Mouse (Mus musculus): Measurements from ENCODE around the gene Gmppa. TPM values are rescaled to one million over a fixed set of nuclear protein-coding genes. Genes with fewer than 3 reads are reported as not detected.

The Gmppa gene
- total RNA-seq, 2 experiments from 2014 or later: 39.7 to 40.1 TPM

GRCm38 (mm10) chr1:75449377-75450135 lies 13.8 kb downstream of the Gmppa start:
- intact Hi-C loops (cut with DNase I): loop anchor here (5.0 kb wide), 1 partner anchor 107 kb away; no protein-coding TSS in a partner anchor
- no peak for DNase-seq

DNA sequence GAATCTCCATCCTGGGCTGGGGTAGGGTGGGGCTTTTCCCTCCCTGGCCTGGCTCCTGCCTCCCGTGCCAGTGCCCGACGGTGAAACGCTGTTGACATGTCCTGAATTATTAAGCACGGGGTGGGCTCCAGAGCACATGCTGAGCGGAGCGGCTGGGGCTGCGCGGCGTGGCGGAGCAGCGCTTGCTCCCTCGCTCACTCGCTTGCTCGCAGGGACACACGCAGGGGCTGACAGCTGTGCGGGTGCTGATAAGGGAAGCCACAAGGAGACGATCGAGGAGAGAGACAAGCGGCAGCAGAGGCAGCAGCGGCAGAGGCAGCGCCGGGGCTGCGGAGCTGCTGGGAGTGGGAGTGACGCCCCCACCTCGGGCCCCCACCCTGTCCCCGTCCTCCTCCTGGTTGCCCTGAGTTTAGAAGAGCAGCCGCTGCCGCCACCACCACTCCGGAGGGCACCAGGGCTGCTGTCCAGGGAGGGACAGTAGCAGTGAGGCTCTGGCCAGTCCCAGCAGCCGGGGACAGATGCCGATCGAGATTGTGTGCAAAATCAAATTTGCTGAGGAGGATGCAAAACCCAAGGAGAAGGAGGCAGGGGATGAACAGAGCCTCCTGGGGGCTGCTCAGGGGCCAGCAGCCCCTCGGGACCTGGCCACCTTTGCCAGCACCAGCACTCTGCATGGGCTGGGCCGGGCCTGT lies 14.7 kb downstream of the Gmppa start, which contains the start of gene Asic4:
Gene Asic4, plus strand, starts transcription at position 123 of the 692 bp plus-strand sequence.
- intact Hi-C loops (cut with DNase I): no loop called here
- no peak for DNase-seq

GRCm38 (mm10) chr1:75451900-75452299 lies 16.2 kb downstream of the Gmppa start:
- intact Hi-C loops (cut with DNase I): no loop called here
- no peak for DNase-seq

- DNase-seq: no peak
- intact Hi-C loops (cut with DNase I): no loop called here
These were observed 19.7 kb downstream of the Gmppa start for GRCm38 (mm10) chr1:75455433-75455832.

DNA sequence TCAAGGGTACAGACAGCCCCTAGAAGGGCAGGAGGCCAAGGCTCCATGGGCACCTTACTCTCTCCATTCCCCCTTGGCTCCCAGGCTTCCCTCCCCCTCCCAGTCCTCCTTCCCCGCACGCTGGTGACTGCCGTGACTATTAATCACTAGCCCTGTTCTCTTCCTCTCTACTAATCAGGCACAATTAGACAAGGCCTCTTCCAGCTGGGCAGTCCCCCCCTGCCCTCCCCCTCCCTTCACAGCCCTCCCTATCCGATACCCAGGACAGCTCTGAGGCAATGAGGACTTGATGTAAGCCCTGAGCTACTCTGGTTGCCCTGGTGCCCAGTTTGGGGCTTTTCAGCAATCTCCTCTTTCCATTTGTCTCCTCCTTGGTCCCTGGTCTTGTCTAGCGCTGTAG lies 20.2 kb downstream of the Gmppa start:
- DNase-seq: no peak
- intact Hi-C loops (cut with DNase I): no loop called here

DNA sequence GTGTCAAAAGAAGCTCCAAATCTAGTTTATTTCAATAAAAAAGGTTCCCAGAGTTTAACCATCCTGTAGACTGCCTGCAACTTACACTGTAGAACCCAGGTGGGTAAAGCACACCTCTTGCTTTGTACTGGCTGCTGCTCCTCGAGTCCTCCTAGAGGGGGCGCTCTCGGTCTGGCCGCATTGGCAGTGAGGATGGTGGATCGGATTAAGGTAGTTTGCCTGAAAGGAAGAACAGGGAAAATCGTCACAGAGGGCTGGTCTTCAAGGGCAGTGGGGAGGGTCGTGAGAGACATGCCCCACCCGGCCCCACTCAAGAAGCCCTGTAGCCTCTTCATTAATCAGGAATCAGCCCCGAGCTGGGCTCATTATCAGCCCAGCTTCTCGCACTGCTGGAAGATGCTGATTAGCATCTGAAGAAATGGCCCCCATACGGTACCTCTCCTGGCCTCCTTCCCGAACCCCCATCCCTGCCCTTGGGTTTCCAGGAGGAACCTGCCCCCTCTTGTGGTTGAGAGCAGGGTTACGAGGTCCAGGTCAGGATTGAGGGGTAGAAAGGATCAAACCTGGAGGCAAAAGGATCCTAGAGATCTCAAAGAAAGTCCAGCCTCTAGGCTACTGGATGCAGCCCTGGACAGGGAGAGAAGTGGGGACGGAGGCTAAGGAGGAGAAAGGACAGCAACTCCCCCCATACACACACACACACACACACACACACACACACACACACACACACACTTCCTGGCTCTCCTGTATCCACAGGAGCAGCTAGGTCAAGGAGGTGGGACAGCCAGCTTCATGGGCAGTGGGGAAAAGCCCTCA lies 21.2 kb downstream of the Gmppa start:
- DNase-seq: no peak
- intact Hi-C loops (cut with DNase I): no loop called here

- intact Hi-C loops (cut with DNase I): no loop called here
- no peak for DNase-seq
These were observed 21.9 kb downstream of the Gmppa start for GRCm38 (mm10) chr1:75457710-75458024.

GRCm38 (mm10) chr1:75458025-75458788 lies 22.5 kb downstream of the Gmppa start:
- intact Hi-C loops (cut with DNase I): no loop called here
- DNase-seq: peak; percentile 53 to 59

GRCm38 (mm10) chr1:75458789-75459684 lies 23.3 kb downstream of the Gmppa start:
- DNase-seq: peak; percentile 56 to 60
- intact Hi-C loops (cut with DNase I): no loop called here

DNA sequence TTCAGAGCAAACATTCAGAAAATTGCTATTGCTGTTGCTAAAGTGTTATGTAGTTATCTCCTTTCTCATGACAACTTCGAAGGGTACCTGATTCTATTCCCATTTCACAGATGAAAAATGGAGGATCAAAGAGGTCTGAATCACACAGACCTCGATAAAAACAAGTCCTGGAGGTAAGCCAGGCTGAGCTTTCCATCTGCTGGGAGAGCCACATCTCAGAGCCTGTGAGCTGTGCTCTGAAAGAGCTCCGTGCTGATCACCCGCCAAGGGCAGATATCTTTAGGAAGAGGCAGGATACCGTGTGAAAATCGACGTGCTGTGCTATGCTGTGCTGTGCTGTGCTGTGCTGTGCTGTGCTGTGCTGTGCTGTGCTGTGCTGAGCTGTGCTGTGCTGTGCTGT lies 24.6 kb downstream of the Gmppa start:
- DNase-seq: no peak
- intact Hi-C loops (cut with DNase I): no loop called here

DNA sequence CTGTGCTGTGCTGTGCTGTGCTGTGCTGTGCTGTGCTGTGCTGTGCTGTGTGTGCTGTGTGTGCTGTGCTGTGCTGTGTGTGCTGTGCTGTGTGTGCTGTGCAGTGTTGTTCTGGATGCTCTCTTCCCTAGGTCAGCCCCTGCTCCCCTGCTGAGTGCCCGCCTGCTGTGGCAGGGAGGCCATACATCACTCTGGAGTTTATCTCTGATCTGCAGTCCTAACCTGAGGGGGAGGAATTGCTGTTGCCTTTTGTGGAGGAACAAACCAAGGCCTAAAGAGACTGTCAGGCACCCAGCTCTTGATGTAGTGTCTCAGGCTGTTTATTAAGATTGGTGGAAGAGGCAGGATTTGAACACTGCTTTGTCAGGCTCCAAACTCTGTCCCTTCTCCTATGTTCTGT lies 26.9 kb downstream of the Gmppa start:
- intact Hi-C loops (cut with DNase I): no loop called here
- DNase-seq: no peak

- DNase-seq: no peak
- intact Hi-C loops (cut with DNase I): no loop called here
These were observed 28.0 kb downstream of the Gmppa start for GRCm38 (mm10) chr1:75463652-75464204.

DNA sequence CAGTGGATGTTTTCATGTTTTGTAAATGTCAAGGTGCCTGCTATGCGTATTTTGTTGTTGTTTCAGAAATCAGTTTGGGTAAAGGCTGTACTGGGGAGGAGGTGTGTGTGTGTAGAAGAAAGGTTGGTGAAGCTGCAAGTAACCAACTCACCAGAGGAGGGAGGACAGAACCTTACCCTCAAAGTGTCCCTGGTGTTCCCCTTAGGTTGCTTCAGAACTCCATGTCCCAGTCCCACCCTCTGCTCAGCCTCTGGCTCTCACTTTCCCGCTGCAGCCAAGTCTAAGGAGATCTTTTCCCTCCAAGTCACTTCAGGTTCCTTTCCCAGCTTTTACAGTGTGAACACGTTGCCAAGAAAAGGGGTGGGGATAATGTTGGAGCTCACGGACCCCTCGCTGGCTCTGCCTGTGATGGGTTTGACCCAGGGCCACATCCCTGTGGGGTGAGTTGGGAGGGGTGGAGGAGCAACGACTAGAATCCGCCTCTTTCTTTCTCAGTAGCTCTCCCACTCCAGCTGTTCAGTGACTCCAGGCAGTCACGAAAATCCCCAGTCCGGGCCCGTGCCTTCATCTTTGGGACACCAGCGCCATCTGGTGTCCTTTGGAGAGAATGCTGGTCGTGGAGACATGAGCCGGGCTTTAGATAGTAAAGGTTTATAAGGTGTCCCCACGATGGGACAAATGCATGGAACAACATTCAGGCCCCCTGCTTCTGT lies 31.6 kb downstream of the Gmppa start:
- intact Hi-C loops (cut with DNase I): loop anchor here (1.0 to 2.0 kb wide), 3 partner anchors 22 to 124 kb away; no protein-coding TSS in a partner anchor

DNA sequence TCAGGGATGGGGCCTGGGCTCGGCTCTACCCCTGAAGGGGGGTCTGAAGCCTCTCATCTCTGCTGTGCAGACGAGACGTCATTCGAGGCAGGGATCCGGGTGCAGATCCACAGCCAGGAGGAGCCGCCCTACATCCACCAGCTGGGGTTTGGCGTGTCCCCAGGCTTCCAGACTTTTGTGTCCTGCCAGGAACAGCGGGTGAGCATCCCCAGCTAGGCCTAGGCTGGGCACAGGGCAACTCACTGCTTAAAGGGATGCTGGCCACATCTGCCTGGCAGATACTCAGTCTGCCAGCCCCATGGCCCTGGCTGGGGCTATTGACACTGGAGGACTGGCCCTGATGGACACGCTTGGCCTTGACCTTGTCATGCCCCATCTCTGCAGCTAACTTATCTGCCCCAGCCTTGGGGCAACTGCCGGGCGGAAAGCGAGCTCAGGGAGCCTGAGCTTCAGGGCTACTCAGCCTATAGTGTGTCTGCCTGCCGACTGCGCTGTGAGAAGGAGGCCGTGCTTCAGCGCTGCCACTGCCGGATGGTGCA lies 33.6 kb downstream of the Gmppa start:
- DNase-seq: no peak
- intact Hi-C loops (cut with DNase I): no loop called here

More for the DNA sequence above, 31.6 kb downstream of the Gmppa start:
- peak; percentile 83 to 90 for DNase-seq

DNA sequence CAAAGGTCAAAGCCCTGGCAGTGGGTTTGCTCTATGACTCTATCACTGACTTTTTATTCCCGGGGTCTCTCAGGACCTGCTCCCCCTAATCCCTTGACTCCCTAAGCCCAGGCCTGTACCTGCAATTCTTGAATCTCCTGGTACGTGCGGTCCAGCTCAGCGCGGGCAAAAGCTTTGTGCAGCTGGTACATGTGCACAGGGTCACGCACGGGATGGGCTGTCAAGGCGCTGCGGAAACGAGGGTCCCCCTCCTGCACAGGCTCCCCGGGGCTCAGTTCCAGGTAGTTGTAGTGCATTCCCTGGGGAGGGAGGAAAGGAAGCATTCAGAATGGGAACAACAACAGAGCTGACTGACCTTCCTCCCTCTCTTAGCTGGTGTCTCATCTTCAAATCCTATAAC lies 40.7 kb downstream of the Gmppa start:
- intact Hi-C loops (cut with DNase I): no loop called here
- no peak for DNase-seq

- intact Hi-C loops (cut with DNase I): loop anchor here (1.0 kb wide), 1 partner anchor 120 kb away; no protein-coding TSS in a partner anchor
These were observed 41.7 kb downstream of the Gmppa start for GRCm38 (mm10) chr1:75477264-75477965.

DNA sequence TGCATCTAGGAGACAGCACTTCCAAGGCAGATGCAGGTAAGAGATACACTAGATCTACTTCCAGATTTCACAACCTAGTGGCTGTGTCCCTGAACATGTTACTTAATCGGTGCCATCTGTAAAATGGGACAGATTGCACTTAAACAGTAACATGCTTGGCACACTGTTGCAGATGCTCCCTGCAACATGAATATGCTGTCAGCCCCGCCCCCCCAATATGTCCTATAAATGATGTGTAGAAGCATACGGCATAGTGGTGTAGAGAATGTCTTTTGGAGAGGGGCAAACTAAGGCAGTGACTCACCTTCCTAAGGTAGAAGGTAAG lies 42.2 kb downstream of the Gmppa start:
- intact Hi-C loops (cut with DNase I): loop anchor here (1.0 kb wide), 2 partner anchors 81 to 119 kb away; no protein-coding TSS in a partner anchor

More at GRCm38 (mm10) chr1:75477264-75477965, 41.7 kb downstream of the Gmppa start:
- peak; percentile 88 to 91 for DNase-seq

More for the DNA sequence above, 42.2 kb downstream of the Gmppa start:
- no peak for DNase-seq
